8 mouse cellular contexts compared by ENCODE assay signal in the genomic region with DNA sequence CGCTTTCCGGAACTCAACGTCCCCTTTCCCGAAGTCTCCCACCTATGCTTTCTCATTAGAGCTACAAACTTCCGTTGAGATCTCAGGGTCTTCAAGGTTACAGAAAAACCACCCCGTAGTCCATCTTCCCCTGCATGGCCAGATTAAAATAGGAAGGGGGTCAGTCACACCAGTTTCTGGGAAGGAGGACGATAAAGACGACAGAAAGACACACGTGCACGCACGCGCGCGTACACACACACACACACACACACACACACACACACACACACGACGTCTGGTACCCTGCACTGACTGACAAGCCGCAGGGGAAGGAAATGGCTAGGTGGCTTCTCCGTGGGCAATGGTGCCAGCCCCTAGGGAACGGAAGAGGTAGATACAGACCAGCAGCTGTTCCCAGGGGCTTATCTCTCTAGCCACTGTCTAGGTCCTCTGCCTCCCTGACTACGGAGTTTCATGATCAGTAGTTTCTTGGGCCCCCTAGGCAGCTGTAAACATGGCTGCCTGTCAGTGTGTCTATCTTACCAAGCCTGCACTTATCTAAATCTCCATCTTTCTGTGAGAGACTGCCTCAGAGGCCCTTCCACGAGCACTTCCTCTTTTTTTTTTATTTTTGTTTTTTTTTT. TPM values are rescaled to one million over a fixed set of nuclear protein-coding genes. Genes with fewer than 3 reads are reported as not detected.
DNase-seq lines count a peak whose midpoint lies in the region; ATAC-seq and TF ChIP-seq lines count a peak whose summit lies in the region.

No protein-coding gene starts in this region.

- peaks cover 12% of the 10 kb centered on the region for H3K4me1 ChIP-seq in heart, embryonic 15.5 days (replicated peaks)
- 0 out of 2 replicates have a peak, but pooled peaks cover 2% of the 10 kb centered on the region for H3K4me1 ChIP-seq in cortical plate, adult 2 months (ENCODE audit: control insufficient read depth, insufficient read depth, low read length)
- H3K4me1 ChIP-seq in midbrain, embryonic 12.5 days = peaks cover 4% of the 10 kb centered on the region; the same call in 1 of the 2 replicates
- peaks cover 9% of the 10 kb centered on the region for H3K4me1 ChIP-seq in thymus, adult 2 months (replicated peaks; ENCODE audit: control insufficient read depth, insufficient read depth, low read length)

- peaks cover 23% of the 10 kb centered on the region for H3K27me3 ChIP-seq in heart, embryonic 15.5 days
- peaks cover 40% of the 10 kb centered on the region for H3K27me3 ChIP-seq in midbrain, embryonic 12.5 days
- H3K27me3 ChIP-seq in thymus, adult 2 months (ENCODE audit: control insufficient read depth, insufficient read depth, low read length) = no peaks in the 10 kb centered on the region

- 8% methylated on average over 19 of the region's 21 CpGs for WGBS in heart, embryonic 15.5 days
- 20% methylated on average over 21 of the region's 21 CpGs for WGBS in midbrain, embryonic 12.5 days
- under 1% methylated on average over 21 of the region's 21 CpGs for WGBS in thymus, adult 2 months

- peak overlapping the region; percentile 48 for H3K9ac ChIP-seq in heart, embryonic 15.5 days
- no peak overlapping the region for H3K9ac ChIP-seq in midbrain, embryonic 12.5 days (replicated peaks)

- DNase-seq in heart, postnatal 4 days = no peak
- peak; percentile 76 for DNase-seq in thymus, adult 2 months
- no peak for DNase-seq in urinary bladder, adult 2 months (ENCODE audit: low spot score)
- DNase-seq in kidney, postnatal 14 days = no peak

- no peak overlapping the region for H3K27ac ChIP-seq in heart, embryonic 15.5 days
- H3K27ac ChIP-seq in cortical plate, adult 2 months (ENCODE audit: insufficient read depth, low read length) = no peak overlapping the region
- no peak overlapping the region for H3K27ac ChIP-seq in midbrain, embryonic 12.5 days (replicated peaks)
- H3K27ac ChIP-seq in thymus, adult 2 months (ENCODE audit: control insufficient read depth, insufficient read depth, low read length) = peak overlapping the region; percentile 68

- no peaks in the 10 kb centered on the region for H3K36me3 ChIP-seq in heart, embryonic 15.5 days
- no peaks in the 10 kb centered on the region for H3K36me3 ChIP-seq in midbrain, embryonic 12.5 days
- H3K36me3 ChIP-seq in thymus, adult 2 months (ENCODE audit: control insufficient read depth, insufficient read depth, low read length) = no peaks in the 10 kb centered on the region

- no peak for TF ChIP-seq POLR2A in cortical plate, adult 2 months (IDR thresholded peaks at IDR 0.05; ENCODE audit: extremely low read depth, insufficient read depth, low read length)
- no peak for TF ChIP-seq POLR2A in thymus, adult 2 months (IDR thresholded peaks at IDR 0.05; ENCODE audit: control insufficient read depth, extremely low read depth, insufficient read depth, low read length, poor library complexity)

- TF ChIP-seq CTCF in cortical plate, adult 2 months (IDR thresholded peaks at IDR 0.05; ENCODE audit: extremely low read depth, insufficient read depth, low read length) = no peak
- TF ChIP-seq CTCF in thymus, adult 2 months (IDR thresholded peaks at IDR 0.05; ENCODE audit: borderline replicate concordance, control insufficient read depth, extremely low read depth, insufficient read depth, low read length, poor library complexity) = no peak

- 0 out of 2 replicates have a peak, but pooled peaks have one; percentile 25 for ATAC-seq in heart, embryonic 15.5 days (replicated peaks; ENCODE audit: insufficient number of reproducible peaks, insufficient read depth, low FRiP score, low read depth)
- ATAC-seq in inflammation-experienced regulatory T-cells, adult 6 months = peak; percentile 94
- no peak for ATAC-seq in midbrain, embryonic 12.5 days (ENCODE audit: low FRiP score, low read depth)

- H3K4me3 ChIP-seq in heart, embryonic 15.5 days = peak overlapping the region; percentile 48
- H3K4me3 ChIP-seq in cortical plate, adult 2 months (ENCODE audit: insufficient read depth, low read length) = peak overlapping the region; percentile 27; the same call in 1 of the 2 replicates
- peak overlapping the region; percentile 41 for H3K4me3 ChIP-seq in midbrain, embryonic 12.5 days
- peak overlapping the region; percentile 43 for H3K4me3 ChIP-seq in thymus, adult 2 months (ENCODE audit: control insufficient read depth, insufficient read depth, low read length)

- no peaks in the 10 kb centered on the region for H3K9me3 ChIP-seq in heart, embryonic 15.5 days (replicated peaks)
- H3K9me3 ChIP-seq in midbrain, embryonic 12.5 days = no peaks in the 10 kb centered on the region

- peak overlapping the region; percentile 82 for H3K4me2 ChIP-seq in heart, embryonic 15.5 days
- peak overlapping the region; percentile 72 for H3K4me2 ChIP-seq in midbrain, embryonic 12.5 days (replicated peaks)

RNA-seq across cellular contexts. Expression of a gene that starts 6.6 kb away (rescaled TPM):
- polyA plus RNA-seq in heart, embryonic 15.5 days (2015; fragmentation: Nextera tagmentation; extraction: Ambion mirVana) = 1.7 and 8.9 TPM in 2 replicates
- 1 to 10 TPM in 1 of 2 experiments, under 1 TPM in 1; 0.98 to 1.0 TPM for total RNA-seq in heart, postnatal 4 days (2021)
- polyA plus RNA-seq in cortical plate, adult 2 months (2012; rRNA removed) = 0.86 and 1.5 TPM in 2 replicates
- polyA plus RNA-seq in inflammation-experienced regulatory T-cells, adult 6 months (2017; shearing (Covaris generic)) = 100 to 1,000 TPM; 364 to 513 (median 397) TPM
- 0.84 and 1.6 TPM in 2 replicates for polyA plus RNA-seq in midbrain, embryonic 12.5 days (2016; fragmentation: Nextera tagmentation; extraction: Ambion mirVana)
- polyA plus RNA-seq in thymus, adult 2 months (2012; rRNA removed) = 72.6 and 82.8 TPM in 2 replicates
- polyA plus RNA-seq in urinary bladder, adult 2 months (2012; rRNA removed) = 7.0 and 13.2 TPM in 2 replicates

RNA-seq across cellular contexts. Expression of a gene that starts 20.6 kb away (rescaled TPM):
- 31.1 and 47.9 TPM in 2 replicates for polyA plus RNA-seq in heart, embryonic 15.5 days (2015; fragmentation: Nextera tagmentation; extraction: Ambion mirVana)
- total RNA-seq in heart, postnatal 4 days (2021) = 10 to 100 TPM; 26.8 to 29.9 TPM
- polyA plus RNA-seq in cortical plate, adult 2 months (2012; rRNA removed) = 34.6 and 39.7 TPM in 2 replicates
- polyA plus RNA-seq in inflammation-experienced regulatory T-cells, adult 6 months (2017; shearing (Covaris generic)) = 10 to 100 TPM in 2 of 3 experiments, 1 to 10 TPM in 1; 5.0 to 14.6 (median 14.0) TPM
- 40.9 and 41.0 TPM in 2 replicates for polyA plus RNA-seq in midbrain, embryonic 12.5 days (2016; fragmentation: Nextera tagmentation; extraction: Ambion mirVana)
- polyA plus RNA-seq in thymus, adult 2 months (2012; rRNA removed) = 77.6 and 82.1 TPM in 2 replicates
- 92.4 and 102 TPM in 2 replicates for polyA plus RNA-seq in urinary bladder, adult 2 months (2012; rRNA removed)

RNA-seq across cellular contexts. Expression of a gene that starts 22.1 kb away (rescaled TPM):
- polyA plus RNA-seq in heart, embryonic 15.5 days (2015; fragmentation: Nextera tagmentation; extraction: Ambion mirVana) = 25.8 and 34.3 TPM in 2 replicates
- total RNA-seq in heart, postnatal 4 days (2021) = 10 to 100 TPM; 45.3 to 49.4 TPM
- 51.3 and 57.6 TPM in 2 replicates for polyA plus RNA-seq in cortical plate, adult 2 months (2012; rRNA removed)
- 10 to 100 TPM; 20.3 to 33.3 (median 25.5) TPM for polyA plus RNA-seq in inflammation-experienced regulatory T-cells, adult 6 months (2017; shearing (Covaris generic))
- 108 and 110 TPM in 2 replicates for polyA plus RNA-seq in midbrain, embryonic 12.5 days (2016; fragmentation: Nextera tagmentation; extraction: Ambion mirVana)
- 69.6 and 71.9 TPM in 2 replicates for polyA plus RNA-seq in thymus, adult 2 months (2012; rRNA removed)
- polyA plus RNA-seq in urinary bladder, adult 2 months (2012; rRNA removed) = 62.9 and 67.8 TPM in 2 replicates

RNA-seq across cellular contexts. Expression of a gene that starts 32.2 kb away (rescaled TPM):
- polyA plus RNA-seq in heart, embryonic 15.5 days (2015; fragmentation: Nextera tagmentation; extraction: Ambion mirVana) = 7.9 and 15.8 TPM in 2 replicates
- total RNA-seq in heart, postnatal 4 days (2021) = 10 to 100 TPM; 12.9 to 16.6 TPM
- polyA plus RNA-seq in cortical plate, adult 2 months (2012; rRNA removed) = 11.3 and 12.3 TPM in 2 replicates
- 10 to 100 TPM; 15.5 to 18.4 (median 18.3) TPM for polyA plus RNA-seq in inflammation-experienced regulatory T-cells, adult 6 months (2017; shearing (Covaris generic))
- polyA plus RNA-seq in midbrain, embryonic 12.5 days (2016; fragmentation: Nextera tagmentation; extraction: Ambion mirVana) = 13.6 and 19.2 TPM in 2 replicates
- polyA plus RNA-seq in thymus, adult 2 months (2012; rRNA removed) = 18.9 and 23.7 TPM in 2 replicates
- polyA plus RNA-seq in urinary bladder, adult 2 months (2012; rRNA removed) = 72.2 and 76.7 TPM in 2 replicates

RNA-seq across cellular contexts. Expression of a gene that starts 45.3 kb away (rescaled TPM):
- polyA plus RNA-seq in heart, embryonic 15.5 days (2015; fragmentation: Nextera tagmentation; extraction: Ambion mirVana) = not detected in 2 replicates
- not detected for total RNA-seq in heart, postnatal 4 days (2021)
- 0.04 and 0.15 TPM in 2 replicates for polyA plus RNA-seq in cortical plate, adult 2 months (2012; rRNA removed)
- polyA plus RNA-seq in inflammation-experienced regulatory T-cells, adult 6 months (2017; shearing (Covaris generic)) = not detected
- polyA plus RNA-seq in midbrain, embryonic 12.5 days (2016; fragmentation: Nextera tagmentation; extraction: Ambion mirVana) = 0.26 and 0.28 TPM in 2 replicates
- polyA plus RNA-seq in thymus, adult 2 months (2012; rRNA removed) = 0.30 and 0.31 TPM in 2 replicates
- polyA plus RNA-seq in urinary bladder, adult 2 months (2012; rRNA removed) = 0.56 and 0.59 TPM in 2 replicates
